Mouse (Mus musculus) embryonic facial prominence, embryonic 12.5 days (tissue): ENCODE results near the gene Sdhaf2. TPM values are rescaled to one million over a fixed set of nuclear protein-coding genes. Genes with fewer than 3 reads are reported as not detected.
"Not testable (repeated sequence)": the region's sequence is repeated elsewhere in the genome, so short reads cannot be mapped to it uniquely, and the experiment has no call there.

Experiments
- ATAC-seq: fragments of 200-750 bp; cut with Nextera tagmentation; 2 replicates; pipeline ENCODE4 v1.8.0; 2017; ENCODE audit not compliant: insufficient number of reproducible peaks, insufficient read depth, low FRiP score, low TSS enrichment
- H3K27ac ChIP-seq: fragments of 300-500 bp; sonication (generic); 2 replicates; pipeline ENCODE4 v1.5.1; 2016; ENCODE audit warnings: mild to moderate bottlenecking
- H3K27me3 ChIP-seq: fragments of 300-500 bp; sonication (generic); 2 replicates; pipeline ENCODE4 v1.6.1; 2016; ENCODE audit warnings: mild to moderate bottlenecking, moderate library complexity
- H3K36me3 ChIP-seq: fragments of 300-500 bp; sonication (generic); 2 replicates; pipeline ENCODE4 v1.6.1; 2016; ENCODE audit warnings: mild to moderate bottlenecking
- H3K4me1 ChIP-seq: fragments of 300-500 bp; sonication (generic); 2 replicates; pipeline ENCODE4 v1.6.1; 2016
- H3K4me2 ChIP-seq: fragments of 300-500 bp; sonication (generic); replicated peaks from 2 replicates; pipeline ENCODE4 v1.6.1; 2016; ENCODE audit warnings: mild to moderate bottlenecking, moderate library complexity
- H3K4me3 ChIP-seq: fragments of 300-500 bp; sonication (generic); 2 replicates; pipeline ENCODE4 v1.5.1; 2016; ENCODE audit warnings: mild to moderate bottlenecking
- H3K9ac ChIP-seq: fragments of 300-500 bp; sonication (generic); 2 replicates; pipeline ENCODE4 v1.6.1; 2016; ENCODE audit warnings: mild to moderate bottlenecking, moderate library complexity
- H3K9me3 ChIP-seq: fragments of 300-500 bp; sonication (generic); 2 replicates; pipeline ENCODE4 v1.6.1; 2016; ENCODE audit warnings: mild to moderate bottlenecking, moderate library complexity
- WGBS: fragments of 180-500 bp; shearing (Covaris S2); methylation state at CpG from one replicate; pipeline ENCODE4 v1.1.7; 2016; 5-methylcytosine and 5-hydroxymethylcytosine counted together
- polyA plus RNA-seq: library from polyadenylated mRNA; unstranded; fragments of >200 nt; fragmentation: Nextera tagmentation; extraction: Ambion mirVana; gene quantifications from 2 replicates; pipeline ENCODE4 v1.2.1, GENCODE M21; 2016

The Sdhaf2 gene
- polyA plus RNA-seq: 57.0 and 58.8 TPM in 2 replicates

DNA sequence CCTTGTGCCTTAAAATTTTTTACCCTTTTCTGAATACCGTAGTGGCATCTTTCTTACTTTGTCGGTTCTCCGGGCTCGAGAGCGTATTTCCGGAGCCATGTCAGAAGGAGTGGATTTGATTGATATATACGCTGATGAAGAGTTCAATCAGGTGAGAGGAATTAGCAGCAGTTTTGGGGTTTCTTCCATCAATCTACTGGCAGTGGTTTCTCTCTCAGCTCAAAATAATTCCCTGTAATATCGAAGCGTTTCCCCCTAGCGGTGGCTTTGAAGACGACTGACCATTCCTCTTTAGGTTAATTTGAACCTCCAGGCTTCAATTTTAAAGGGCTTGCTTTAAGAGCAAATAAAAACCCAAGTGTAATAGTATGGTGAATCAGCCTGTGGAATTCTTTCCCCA, at the start of gene Sdhaf2:
TSS of gene Sdhaf2 (minus strand) at position 233 of the 400 bp plus-strand sequence.
- Histone ChIP-seq H3K4me2 (peak within 1 kb of the TSS; percentile 67), H3K36me3 (peaks cover 20% of the 10 kb centered on the region), H3K27me3 (no peaks in the 10 kb centered on the region), H3K9me3 (no peaks in the 10 kb centered on the region), H3K4me3 (peak within 1 kb of the TSS; percentile 94), H3K4me1 (peaks cover 11% of the 10 kb centered on the region), H3K27ac (peak within 1 kb of the TSS; percentile 99), H3K9ac (peak within 1 kb of the TSS; percentile 98)
- under 1% methylated on average over 11 of the region's 11 CpGs for WGBS
- ATAC-seq: no peak

DNA sequence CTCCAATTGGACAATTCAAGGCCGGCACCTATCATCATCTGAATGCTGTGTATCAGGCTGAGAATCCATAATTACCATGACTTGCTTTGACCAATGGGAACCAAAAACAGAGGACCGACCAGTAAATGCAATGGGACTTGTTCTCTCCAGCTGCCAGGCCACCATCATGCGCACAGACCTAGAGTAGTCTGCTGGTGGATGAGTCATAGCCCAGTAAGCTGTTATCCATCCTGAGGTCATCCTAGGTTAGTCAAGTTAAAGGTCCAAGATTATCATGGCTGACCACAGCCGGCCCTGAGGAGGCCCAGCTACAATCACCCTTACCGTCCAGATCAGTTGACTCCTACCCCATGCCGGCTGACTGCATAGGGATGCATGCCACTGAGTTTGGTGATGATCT, 43.7 kb upstream of the Sdhaf2 start:
- WGBS: 93% methylated on average over 6 of the region's 6 CpGs
- H3K4me2 ChIP-seq: no peak overlapping the region
- H3K9me3 ChIP-seq: no peaks in the 10 kb centered on the region
- H3K27me3 ChIP-seq: no peaks in the 10 kb centered on the region
- H3K36me3 ChIP-seq: peaks cover 44% of the 10 kb centered on the region
- H3K4me1 ChIP-seq: no peaks in the 10 kb centered on the region
- no peak overlapping the region for H3K9ac ChIP-seq
- ATAC-seq: no peak
- no peak overlapping the region for H3K27ac ChIP-seq
- no peak overlapping the region for H3K4me3 ChIP-seq

DNA sequence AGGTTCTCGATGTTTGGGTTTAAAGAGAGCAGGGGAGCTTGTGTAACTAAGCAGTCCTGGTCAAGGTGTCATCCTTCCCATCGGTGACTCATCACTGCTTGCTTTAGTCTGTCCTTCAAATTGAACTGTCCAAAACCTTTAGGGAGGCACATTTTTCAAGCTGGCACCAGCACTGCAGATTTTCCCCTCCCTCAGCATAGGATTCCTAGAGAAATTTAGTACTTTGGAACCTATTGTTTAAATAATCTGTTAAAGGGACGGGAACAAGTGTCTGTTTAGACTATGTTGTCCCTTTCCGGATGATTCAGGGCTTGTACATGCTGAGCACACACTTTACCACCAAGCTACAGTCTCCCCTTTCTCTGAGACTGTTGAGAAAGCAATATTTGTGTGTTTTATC, 39.3 kb upstream of the Sdhaf2 start:
- H3K27me3 ChIP-seq: no peaks in the 10 kb centered on the region
- no peak overlapping the region for H3K9ac ChIP-seq
- 0 out of 2 replicates have a peak, but pooled peaks cover 6% of the 10 kb centered on the region for H3K36me3 ChIP-seq
- no peak overlapping the region for H3K27ac ChIP-seq
- ATAC-seq: no peak
- H3K4me1 ChIP-seq: no peaks in the 10 kb centered on the region
- no peaks in the 10 kb centered on the region for H3K9me3 ChIP-seq
- H3K4me3 ChIP-seq: no peak overlapping the region
- 80% methylated on average over 4 of the region's 4 CpGs for WGBS
- no peak overlapping the region for H3K4me2 ChIP-seq

DNA sequence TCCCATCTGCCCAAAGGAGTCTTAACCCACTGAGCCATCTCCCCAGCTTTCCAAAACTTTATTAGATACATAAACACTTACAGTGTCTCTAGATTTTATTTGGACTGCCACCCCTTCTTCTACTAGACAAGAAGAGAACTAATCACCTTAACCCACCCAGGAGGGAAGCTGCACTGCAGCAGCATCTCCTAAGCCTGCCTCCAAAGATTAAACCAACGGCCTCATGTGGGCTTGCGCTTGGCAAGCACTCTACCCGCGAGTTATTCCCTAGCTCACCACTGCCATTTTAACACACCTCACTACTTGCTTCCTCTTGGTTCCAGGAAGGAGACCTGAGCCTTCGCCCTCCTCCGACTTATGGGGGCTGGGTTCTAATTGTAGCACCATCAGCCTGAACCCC, 38.3 kb upstream of the Sdhaf2 start:
- Histone ChIP-seq H3K9me3 (no peaks in the 10 kb centered on the region), H3K4me1 (no peaks in the 10 kb centered on the region), H3K36me3 (0 out of 2 replicates have a peak, but pooled peaks cover 6% of the 10 kb centered on the region), H3K27ac (no peak overlapping the region), H3K27me3 (no peaks in the 10 kb centered on the region), H3K4me3 (no peak overlapping the region), H3K9ac (no peak overlapping the region), H3K4me2 (no peak overlapping the region)
- ATAC-seq: no peak
- 80% methylated on average over 6 of the region's 6 CpGs for WGBS

DNA sequence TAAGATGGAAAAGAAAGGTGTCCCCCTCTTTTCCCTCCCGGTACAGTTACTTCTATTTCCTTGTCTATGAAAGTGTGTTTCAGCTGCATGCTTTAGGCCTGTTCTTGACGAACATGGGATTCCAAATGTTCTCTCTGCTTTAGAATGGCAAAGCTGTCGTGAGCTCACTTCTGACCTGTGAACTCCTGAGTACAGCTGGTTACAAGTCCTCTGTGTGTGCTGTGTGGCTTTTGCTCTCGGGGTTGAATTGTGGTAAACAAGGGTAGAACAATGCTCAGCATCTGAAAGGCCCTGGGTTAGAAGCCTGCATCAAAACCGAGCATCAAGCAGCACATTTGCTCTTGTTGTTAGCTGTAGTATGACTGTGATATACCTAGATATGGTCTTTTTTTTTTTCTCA, 36.4 kb upstream of the Sdhaf2 start:
- 29% methylated on average over 5 of the region's 5 CpGs for WGBS
- no peaks in the 10 kb centered on the region for H3K27me3 ChIP-seq
- no peaks in the 10 kb centered on the region for H3K9me3 ChIP-seq
- H3K4me1 ChIP-seq: no peaks in the 10 kb centered on the region
- H3K9ac ChIP-seq: no peak overlapping the region
- ATAC-seq: no peak
- H3K27ac ChIP-seq: no peak overlapping the region
- H3K36me3 ChIP-seq: no peaks in the 10 kb centered on the region
- no peak overlapping the region for H3K4me3 ChIP-seq
- no peak overlapping the region for H3K4me2 ChIP-seq

DNA sequence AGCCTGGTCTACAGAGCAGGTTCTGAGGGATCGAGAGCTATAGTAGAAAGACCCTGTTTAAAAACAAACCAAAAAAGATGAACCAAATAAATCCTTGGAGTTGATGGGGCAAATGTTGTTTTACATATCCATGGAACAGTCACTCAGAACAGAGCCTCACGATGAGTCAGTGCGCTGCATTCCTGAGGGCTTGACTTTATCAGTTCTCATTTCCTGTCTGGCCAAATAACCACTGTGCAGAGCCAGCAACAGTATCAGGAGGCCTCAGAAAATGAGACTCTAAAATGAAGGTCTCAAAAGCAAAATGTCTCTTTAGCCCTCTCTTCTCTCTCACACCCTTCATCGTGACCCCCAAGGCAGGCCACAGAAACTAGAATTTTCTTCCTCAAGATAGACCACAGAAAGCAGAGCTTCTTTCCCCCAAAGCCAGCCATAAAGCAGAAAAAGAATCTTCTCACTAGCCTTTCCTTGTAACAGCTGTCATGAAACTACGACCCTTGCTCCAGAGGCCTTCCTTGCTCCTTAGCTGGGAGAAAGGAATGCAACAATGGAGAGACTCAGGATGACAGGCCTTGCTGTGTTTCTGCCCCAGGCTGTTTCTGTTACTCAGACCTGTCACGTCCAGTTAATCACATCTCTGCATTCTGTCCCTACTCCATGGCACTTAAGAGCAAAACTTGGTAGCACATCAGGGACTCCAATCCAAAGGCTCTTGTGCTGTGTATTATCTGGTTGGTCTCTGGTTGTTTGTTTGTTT, 35.8 kb upstream of the Sdhaf2 start:
- 37% methylated on average over 6 of the region's 6 CpGs for WGBS
- Histone ChIP-seq H3K4me1 (no peaks in the 10 kb centered on the region), H3K27me3 (no peaks in the 10 kb centered on the region), H3K9ac (no peak overlapping the region), H3K9me3 (no peaks in the 10 kb centered on the region), H3K4me2 (no peak overlapping the region), H3K27ac (no peak overlapping the region), H3K4me3 (no peak overlapping the region), H3K36me3 (no peaks in the 10 kb centered on the region)
- no peak for ATAC-seq

DNA sequence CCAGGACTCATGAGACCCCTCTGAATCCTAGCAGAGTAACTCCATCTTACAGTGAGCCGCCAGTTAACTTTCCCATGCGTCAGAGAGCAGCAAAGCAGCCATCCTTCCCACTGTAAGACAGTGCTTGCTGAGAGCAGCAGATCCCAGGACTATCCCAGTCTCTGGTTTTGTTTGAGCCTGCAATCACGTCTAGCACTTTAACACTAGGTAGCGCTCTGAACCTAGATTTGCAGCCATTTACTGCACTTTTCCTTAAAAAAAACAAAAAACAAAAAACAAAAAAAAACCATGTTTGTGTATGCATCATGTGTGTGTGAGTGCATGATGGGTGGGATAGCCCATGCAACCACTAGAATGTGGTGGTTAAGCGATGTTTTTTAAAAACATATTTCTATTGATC, 34.2 kb upstream of the Sdhaf2 start:
- ATAC-seq: no peak
- H3K9ac ChIP-seq: no peak overlapping the region
- H3K9me3 ChIP-seq: no peaks in the 10 kb centered on the region

DNA sequence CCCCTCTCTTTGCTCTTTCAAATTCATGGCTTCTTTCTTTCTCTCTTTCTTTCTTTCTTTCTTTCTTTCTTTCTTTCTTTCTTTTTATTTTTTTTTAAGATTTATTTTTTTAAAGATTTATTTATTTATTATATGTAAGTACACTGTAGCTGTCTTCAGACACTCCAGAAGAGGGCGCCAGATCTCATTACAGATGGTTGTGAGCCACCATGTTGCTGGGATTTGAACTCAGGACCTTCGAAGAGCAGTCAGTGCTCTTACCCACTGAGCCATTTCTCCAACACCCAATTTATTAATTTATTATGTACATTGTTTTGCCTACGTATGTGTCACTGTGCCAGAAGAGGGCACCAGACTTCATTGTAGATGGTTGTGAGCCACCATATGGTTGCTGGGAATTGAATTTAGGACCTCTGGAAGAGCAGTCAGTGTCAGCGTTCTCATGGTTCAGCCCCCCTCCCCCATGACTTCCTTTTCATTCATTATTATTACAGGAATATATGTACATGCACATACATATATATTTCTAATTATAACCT, 32.0 kb upstream of the Sdhaf2 start:
- H3K4me3 ChIP-seq, H3K27me3 ChIP-seq, H3K4me1 ChIP-seq, H3K9ac ChIP-seq, H3K4me2 ChIP-seq, H3K9me3 ChIP-seq, H3K36me3 ChIP-seq, H3K27ac ChIP-seq, ATAC-seq: not testable (repeated sequence)
- WGBS: 74% methylated on average over 4 of the region's 4 CpGs

More for the DNA sequence above, 34.2 kb upstream of the Sdhaf2 start:
- Histone ChIP-seq H3K4me3 (no peak overlapping the region), H3K36me3 (no peaks in the 10 kb centered on the region), H3K4me1 (no peaks in the 10 kb centered on the region; the same call in 1 of the 2 replicates), H3K27me3 (no peaks in the 10 kb centered on the region), H3K4me2 (no peak overlapping the region), H3K27ac (no peak overlapping the region)
- WGBS: 36% methylated on average over 5 of the region's 5 CpGs

DNA sequence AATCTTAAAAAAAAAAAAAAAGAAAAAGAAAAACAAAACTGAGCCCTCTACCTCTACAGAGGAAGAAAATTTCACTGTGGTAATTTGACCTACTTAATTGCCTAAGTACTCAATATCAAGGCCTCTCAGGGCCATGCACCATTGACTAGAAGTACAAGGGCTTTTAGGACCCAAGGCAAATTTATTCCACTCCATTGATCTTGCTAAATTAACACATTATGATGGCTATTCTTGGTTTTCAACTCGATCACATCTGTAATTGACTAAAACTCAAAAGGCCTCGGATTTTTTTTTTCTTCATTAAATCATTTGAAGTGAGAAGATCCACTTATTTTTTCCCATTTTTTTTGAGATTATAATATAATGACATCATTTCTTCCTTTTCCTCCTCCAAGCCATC, 31.5 kb upstream of the Sdhaf2 start:
- Histone ChIP-seq H3K36me3 (0 out of 2 replicates have a peak, but pooled peaks cover 4% of the 10 kb centered on the region), H3K4me3 (no peak overlapping the region), H3K27ac (no peak overlapping the region), H3K9me3 (no peaks in the 10 kb centered on the region), H3K27me3 (no peaks in the 10 kb centered on the region), H3K9ac (no peak overlapping the region), H3K4me2 (no peak overlapping the region), H3K4me1 (peaks cover 7% of the 10 kb centered on the region)
- ATAC-seq: no peak
- WGBS: 72% methylated on average over 2 of the region's 2 CpGs

DNA sequence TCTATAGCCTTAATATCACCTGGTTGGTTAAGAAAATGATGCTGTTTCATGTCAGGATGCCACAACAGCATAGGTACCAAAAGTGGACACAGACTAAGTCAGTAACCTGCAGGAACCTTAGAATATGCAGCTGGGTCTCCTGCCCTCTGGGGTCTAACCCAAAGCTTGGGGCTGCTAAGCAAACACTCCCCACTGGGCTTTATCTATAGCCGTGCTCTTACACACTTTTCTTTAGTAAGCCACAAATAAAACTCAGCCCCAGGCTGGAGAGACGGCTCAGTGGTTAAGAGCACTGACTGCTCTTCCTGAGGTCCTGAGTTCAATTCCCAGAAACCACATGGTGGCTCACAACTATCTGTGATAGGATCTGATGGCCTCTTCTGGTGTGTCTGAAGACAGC, 31.1 kb upstream of the Sdhaf2 start:
- Histone ChIP-seq H3K27me3 (no peaks in the 10 kb centered on the region), H3K4me2 (no peak overlapping the region), H3K36me3 (peaks cover 7% of the 10 kb centered on the region; the same call in 1 of the 2 replicates), H3K9me3 (no peaks in the 10 kb centered on the region), H3K27ac (no peak overlapping the region), H3K9ac (no peak overlapping the region), H3K4me1 (peaks cover 7% of the 10 kb centered on the region), H3K4me3 (no peak overlapping the region)
- WGBS: 72% methylated on average over 2 of the region's 2 CpGs
- no peak for ATAC-seq

DNA sequence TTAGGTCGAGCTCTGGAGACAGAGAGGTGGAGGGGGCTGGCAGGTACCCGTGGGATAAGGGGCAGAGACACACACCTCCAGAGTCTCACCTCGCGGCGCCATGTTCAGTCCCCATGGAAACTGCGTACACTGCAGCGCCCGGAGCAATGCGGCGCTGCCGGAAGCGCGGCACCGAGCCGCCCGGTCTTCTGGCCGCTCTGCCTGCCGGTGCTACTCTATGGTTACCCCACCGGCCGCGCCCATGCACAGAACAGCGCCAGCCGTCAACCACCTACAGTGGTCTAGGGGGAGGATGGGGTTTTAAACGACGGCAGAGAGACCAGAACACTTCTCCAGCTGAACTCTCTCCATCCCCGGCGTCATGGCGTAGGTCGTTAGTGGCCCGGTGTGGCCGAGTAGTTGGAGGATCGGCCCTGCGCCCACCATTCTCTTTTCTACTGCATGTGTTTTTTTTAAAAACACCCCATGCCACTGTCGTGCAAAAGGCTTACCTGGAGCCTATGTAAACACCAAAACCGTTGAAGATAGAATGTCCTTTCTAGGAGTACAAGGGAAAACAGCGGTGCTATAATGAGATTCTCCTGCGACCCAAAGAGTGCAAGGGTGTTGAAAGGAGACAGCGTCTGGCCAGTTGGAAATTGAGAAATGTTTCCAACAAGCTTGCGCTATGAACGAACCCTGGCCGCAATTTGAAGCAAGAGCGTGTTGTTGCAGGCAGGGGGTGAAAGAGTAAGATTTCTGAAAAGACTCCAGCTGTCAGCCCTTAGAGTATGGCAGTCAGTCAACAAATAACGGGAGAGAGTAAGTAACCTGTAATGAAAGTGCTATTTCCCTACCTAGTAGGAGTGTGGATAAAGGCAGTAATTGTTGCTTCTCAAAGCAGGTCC, 29.9 kb upstream of the Sdhaf2 start, which contains the start of gene Tmem216:
TSS of gene Tmem216 (minus strand) at position 615 of the 887 bp plus-strand sequence.
- H3K4me1 ChIP-seq: peaks cover 7% of the 10 kb centered on the region
- peak within 1 kb of the TSS; percentile 61 for H3K4me2 ChIP-seq
- H3K36me3 ChIP-seq: peaks cover 19% of the 10 kb centered on the region
- H3K27ac ChIP-seq: peak within 1 kb of the TSS; percentile 46
- no peaks in the 10 kb centered on the region for H3K27me3 ChIP-seq
- peak within 1 kb of the TSS; percentile 68 for H3K9ac ChIP-seq
- H3K9me3 ChIP-seq: no peaks in the 10 kb centered on the region
- ATAC-seq: peak; percentile 99
- peak within 1 kb of the TSS; percentile 59 for H3K4me3 ChIP-seq
- 1% methylated on average over 43 of the region's 43 CpGs for WGBS
